Mouse (Mus musculus): ENCODE results near the gene Gxylt1. TPM values are rescaled to one million over a fixed set of nuclear protein-coding genes. Genes with fewer than 3 reads are reported as not detected.

Gxylt1 gene
- total RNA-seq (2023; ENCODE audit: inconsistent age): 36.5 to 40.6 TPM (median 38.9 TPM) in 4 replicates

DNA sequence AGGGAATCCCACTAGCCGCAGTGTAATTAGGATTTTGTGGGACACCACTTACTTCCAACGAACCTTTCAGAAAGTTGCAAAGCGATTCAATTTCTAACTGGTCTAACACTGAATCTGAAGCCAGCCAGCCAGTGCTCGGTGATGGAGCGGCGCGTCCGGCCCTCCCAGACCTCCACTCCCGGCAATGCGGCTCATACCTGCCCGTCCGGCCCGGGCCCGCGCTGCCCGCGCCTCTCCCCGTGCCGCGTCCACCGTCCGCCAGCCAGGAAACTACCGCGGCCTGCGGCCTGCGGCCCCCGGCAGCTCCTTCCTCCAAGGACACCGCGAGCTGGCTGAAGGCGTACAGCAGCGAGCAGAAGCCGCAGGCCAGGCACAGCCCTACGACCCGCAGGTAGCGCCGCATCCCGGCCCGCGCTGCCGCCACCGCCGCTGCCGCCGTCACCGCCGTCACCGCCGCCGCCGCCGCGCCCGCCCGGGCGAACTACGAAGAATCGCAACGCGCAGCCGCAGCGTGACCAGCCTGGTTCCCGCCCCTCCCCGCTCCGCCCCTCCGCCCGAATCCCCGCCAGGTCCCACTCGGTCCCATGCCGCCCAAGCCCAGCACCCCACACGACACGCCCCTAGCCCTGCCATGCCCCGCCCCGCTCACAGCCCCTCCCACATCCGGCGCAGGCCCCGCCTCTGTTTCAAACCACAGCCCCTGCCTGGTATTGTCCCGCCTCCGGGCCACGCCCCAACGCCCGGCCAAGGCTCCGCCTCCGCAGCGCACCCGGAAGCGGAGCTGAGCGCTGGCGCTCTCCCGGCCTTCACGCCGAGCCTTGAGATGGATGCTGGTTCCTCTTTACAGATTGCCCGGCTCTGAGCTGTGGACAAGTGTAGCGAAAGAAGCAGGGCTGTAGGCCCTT is at the start of gene Gxylt1:
TSS of gene Gxylt1 (minus strand) at position 501 of the 905 bp plus-strand sequence.

Other genes starting within 250 kb of the Gxylt1 start
- gene Yaf2, start 61.8 kb upstream of the Gxylt1 start, total RNA-seq (2023; ENCODE audit: inconsistent age): 12.7 to 16.0 TPM (median 14.9 TPM) in 4 replicates
- 79.2 to 96.1 TPM (median 91.3 TPM) in 4 replicates for gene Zcrb1, start 123.2 kb upstream of the Gxylt1 start, total RNA-seq (2023; ENCODE audit: inconsistent age)
- gene Pphln1, start 123.2 kb upstream of the Gxylt1 start, total RNA-seq (2023; ENCODE audit: inconsistent age): 40.0 to 46.0 TPM (median 44.8 TPM) in 4 replicates